In the genomic region with DNA sequence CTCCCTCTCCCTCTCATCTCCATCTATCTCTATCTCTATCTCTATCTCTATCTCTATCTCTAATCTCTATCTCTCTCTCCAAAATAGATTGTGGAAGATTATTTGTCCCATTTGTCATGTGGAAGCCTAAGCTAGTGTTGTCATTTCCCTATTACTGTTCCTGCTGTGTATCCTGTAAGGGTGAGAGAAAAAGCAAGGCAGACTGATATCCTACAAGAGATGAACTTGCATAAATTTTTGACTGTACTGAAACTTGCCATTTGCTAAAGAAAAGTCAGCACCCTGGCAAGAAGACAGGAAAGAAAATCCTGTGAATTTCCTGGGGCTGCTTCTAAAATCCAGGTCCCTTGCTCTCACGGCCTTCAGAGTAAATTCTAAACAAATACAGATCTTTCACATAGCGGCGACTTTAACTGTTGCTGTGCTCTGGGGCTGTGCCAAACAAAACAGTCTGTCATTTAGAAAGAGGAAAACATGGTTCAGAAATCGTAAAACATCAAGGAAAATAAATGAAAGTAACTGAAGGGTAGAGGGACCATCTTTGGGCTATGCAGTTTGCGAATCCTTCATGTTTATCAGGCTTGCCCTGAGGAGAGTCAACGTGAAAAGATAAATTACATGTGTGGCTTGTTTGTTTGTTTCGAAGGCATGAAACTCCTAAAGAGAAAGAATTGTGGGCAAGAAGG, we compare ENCODE assay signal across 15 mouse cellular contexts.
DNase-seq lines count a peak whose midpoint lies in the region; ATAC-seq and TF ChIP-seq lines count a peak whose summit lies in the region.
"Had no signal": no experiment of that assay in that cellular context is flagged by ENCODE, and none has a peak within 500 bp of the region (broad histone marks: within the 10 kb centered on the region; RNA-seq: fewer than 3 reads in every experiment).

No protein-coding gene starts in this region.

- peak; percentile 16 for DNase-seq in forebrain, embryonic 14.5 days (ENCODE audit: low spot score)
- peak; percentile 14 for DNase-seq in midbrain, postnatal 0 days (ENCODE audit: low spot score)
- no peak for DNase-seq in left cerebral cortex, adult 18-20 months (ENCODE audit: low spot score in 2 of 2)
- DNase-seq: gastrocnemius, postnatal 10 days; right cerebral cortex, postnatal 14 days; thymus, postnatal 4 days had no signal

- H3K4me3 ChIP-seq in forebrain, embryonic 14.5 days (ENCODE audit: low read depth, low read length), result no peak overlapping the region
- H3K4me3 ChIP-seq in forebrain, embryonic 13.5 days, result no peak overlapping the region
- H3K4me3 ChIP-seq in midbrain, postnatal 0 days (ENCODE audit: low read depth, low read length), result no peak overlapping the region
- H3K4me3 ChIP-seq in midbrain, embryonic 16.5 days (ENCODE audit: low read depth, low read length), result no peak overlapping the region
- H3K4me3 ChIP-seq in kidney, embryonic 16.5 days (ENCODE audit: low read length), result no peak overlapping the region
- no peak overlapping the region for H3K4me3 ChIP-seq in myocyte
- H3K4me3 ChIP-seq: layer of hippocampus, adult 2 months; limb, embryonic 13.5 days; neural tube, embryonic 13.5 days had no signal

- no peak for TF ChIP-seq CTCF in midbrain, postnatal 0 days (IDR thresholded peaks at IDR 0.05)

- no peaks in the 10 kb centered on the region for H3K4me1 ChIP-seq in forebrain, embryonic 14.5 days (ENCODE audit: control insufficient read depth, insufficient read depth, low read length)
- H3K4me1 ChIP-seq in forebrain, embryonic 13.5 days, result no peaks in the 10 kb centered on the region
- no peaks in the 10 kb centered on the region for H3K4me1 ChIP-seq in midbrain, postnatal 0 days (ENCODE audit: insufficient read depth, low read length)
- no peaks in the 10 kb centered on the region for H3K4me1 ChIP-seq in midbrain, embryonic 16.5 days (ENCODE audit: control insufficient read depth, insufficient read depth, low read length)
- 0 out of 2 replicates have a peak, but pooled peaks cover 3% of the 10 kb centered on the region for H3K4me1 ChIP-seq in kidney, embryonic 16.5 days (ENCODE audit: insufficient read depth, low read length)
- H3K4me1 ChIP-seq: neural tube, embryonic 13.5 days had no signal

- H3K9me3 ChIP-seq in forebrain, embryonic 14.5 days (replicated peaks; ENCODE audit: control insufficient read depth, low read length), result no peaks in the 10 kb centered on the region
- H3K9me3 ChIP-seq in forebrain, embryonic 13.5 days (replicated peaks), result no peaks in the 10 kb centered on the region
- H3K9me3 ChIP-seq in midbrain, postnatal 0 days (ENCODE audit: low read length), result no peaks in the 10 kb centered on the region
- 0 out of 2 replicates have a peak, but pooled peaks cover 3% of the 10 kb centered on the region for H3K9me3 ChIP-seq in midbrain, embryonic 16.5 days (replicated peaks; ENCODE audit: control insufficient read depth, low read length, poor library complexity, severe bottlenecking)
- H3K9me3 ChIP-seq in kidney, embryonic 16.5 days (ENCODE audit: low read length), result no peaks in the 10 kb centered on the region
- H3K9me3 ChIP-seq: limb, embryonic 13.5 days; neural tube, embryonic 13.5 days had no signal

- H3ac ChIP-seq in myocyte (ENCODE audit: control insufficient read depth, insufficient read length), result no peak overlapping the region

- ATAC-seq in forebrain, embryonic 14.5 days, result no peak
- no peak for ATAC-seq in forebrain, embryonic 13.5 days
- no peak for ATAC-seq in midbrain, postnatal 0 days (ENCODE audit: low FRiP score)
- no peak for ATAC-seq in midbrain, embryonic 16.5 days
- ATAC-seq in kidney, embryonic 16.5 days (ENCODE audit: low FRiP score, low TSS enrichment), result peak; percentile 65
- no peak for ATAC-seq in frontal cortex, adult (ENCODE audit: low TSS enrichment)
- ATAC-seq: hindbrain, postnatal 0 days had no signal

- no peak overlapping the region for H3K9ac ChIP-seq in forebrain, embryonic 14.5 days (ENCODE audit: low read length)
- H3K9ac ChIP-seq in forebrain, embryonic 13.5 days, result no peak overlapping the region
- H3K9ac ChIP-seq in midbrain, postnatal 0 days (replicated peaks; ENCODE audit: low read length, poor library complexity, severe bottlenecking), result no peak overlapping the region
- no peak overlapping the region for H3K9ac ChIP-seq in midbrain, embryonic 16.5 days (ENCODE audit: low read depth, low read length)
- no peak overlapping the region for H3K9ac ChIP-seq in kidney, embryonic 16.5 days (replicated peaks; ENCODE audit: low read length)
- H3K9ac ChIP-seq: limb, embryonic 13.5 days; neural tube, embryonic 13.5 days had no signal

- H3K36me3 ChIP-seq in forebrain, embryonic 14.5 days (ENCODE audit: control insufficient read depth, insufficient read depth, low read length), result no peaks in the 10 kb centered on the region
- H3K36me3 ChIP-seq in forebrain, embryonic 13.5 days (ENCODE audit: poor library complexity, severe bottlenecking), result no peaks in the 10 kb centered on the region
- no peaks in the 10 kb centered on the region for H3K36me3 ChIP-seq in midbrain, postnatal 0 days (ENCODE audit: insufficient read depth, low read length)
- H3K36me3 ChIP-seq in midbrain, embryonic 16.5 days (ENCODE audit: control insufficient read depth, insufficient read depth, low read length), result no peaks in the 10 kb centered on the region
- no peaks in the 10 kb centered on the region for H3K36me3 ChIP-seq in kidney, embryonic 16.5 days (ENCODE audit: insufficient read depth, low read length)
- H3K36me3 ChIP-seq in myocyte (ENCODE audit: control insufficient read depth, insufficient read depth), result no peaks in the 10 kb centered on the region
- H3K36me3 ChIP-seq: limb, embryonic 13.5 days; neural tube, embryonic 13.5 days had no signal

- H3K27me3 ChIP-seq in forebrain, embryonic 14.5 days (replicated peaks; ENCODE audit: control insufficient read depth, insufficient read depth, low read length), result no peaks in the 10 kb centered on the region
- no peaks in the 10 kb centered on the region for H3K27me3 ChIP-seq in forebrain, embryonic 13.5 days
- H3K27me3 ChIP-seq in midbrain, postnatal 0 days (ENCODE audit: insufficient read depth, low read length), result no peaks in the 10 kb centered on the region
- H3K27me3 ChIP-seq in midbrain, embryonic 16.5 days (ENCODE audit: control insufficient read depth, insufficient read depth, low read depth, low read length), result no peaks in the 10 kb centered on the region
- H3K27me3 ChIP-seq in kidney, embryonic 16.5 days (ENCODE audit: insufficient read depth, low read length), result no peaks in the 10 kb centered on the region
- no peaks in the 10 kb centered on the region for H3K27me3 ChIP-seq in myocyte (ENCODE audit: control insufficient read depth, insufficient read depth, insufficient read length)
- H3K27me3 ChIP-seq: limb, embryonic 13.5 days; neural tube, embryonic 13.5 days had no signal

- no peak overlapping the region for H3K4me2 ChIP-seq in forebrain, embryonic 14.5 days (ENCODE audit: low read length)
- no peak overlapping the region for H3K4me2 ChIP-seq in forebrain, embryonic 13.5 days
- no peak overlapping the region for H3K4me2 ChIP-seq in midbrain, postnatal 0 days (ENCODE audit: low read depth, low read length, poor library complexity, severe bottlenecking)
- no peak overlapping the region for H3K4me2 ChIP-seq in midbrain, embryonic 16.5 days (ENCODE audit: low read length)
- no peak overlapping the region for H3K4me2 ChIP-seq in kidney, embryonic 16.5 days (replicated peaks; ENCODE audit: low read depth, low read length)
- peak overlapping the region; percentile 30 for H3K4me2 ChIP-seq in myocyte (ENCODE audit: low read depth)
- H3K4me2 ChIP-seq: limb, embryonic 13.5 days; neural tube, embryonic 13.5 days had no signal

- no peaks in the 10 kb centered on the region for H3K79me2 ChIP-seq in myocyte (ENCODE audit: control insufficient read depth, insufficient read depth)

- no peak for TF ChIP-seq POLR2A in myocyte (IDR thresholded peaks at IDR 0.05; ENCODE audit: insufficient read length, low read depth)

- H3K27ac ChIP-seq in forebrain, embryonic 14.5 days (ENCODE audit: low read depth, low read length), result no peak overlapping the region
- no peak overlapping the region for H3K27ac ChIP-seq in forebrain, embryonic 13.5 days
- no peak overlapping the region for H3K27ac ChIP-seq in midbrain, postnatal 0 days (ENCODE audit: low read depth, low read length)
- H3K27ac ChIP-seq in midbrain, embryonic 16.5 days (ENCODE audit: low read length), result no peak overlapping the region
- H3K27ac ChIP-seq in kidney, embryonic 16.5 days (ENCODE audit: low read length), result peak overlapping the region; percentile 14; the same call in 1 of the 2 replicates
- H3K27ac ChIP-seq: hindbrain, postnatal 0 days; layer of hippocampus, adult 2 months; limb, embryonic 13.5 days; neural tube, embryonic 13.5 days had no signal

- 81% methylated on average over 7 of the region's 7 CpGs for WGBS in forebrain, embryonic 14.5 days
- 85% methylated on average over 7 of the region's 7 CpGs for WGBS in forebrain, embryonic 13.5 days
- 74% methylated on average over 7 of the region's 7 CpGs for WGBS in midbrain, postnatal 0 days
- 76% methylated on average over 7 of the region's 7 CpGs for WGBS in midbrain, embryonic 16.5 days
- 35% methylated on average over 7 of the region's 7 CpGs for WGBS in kidney, embryonic 16.5 days

TF ChIP-seq in myocyte, 11 proteins besides CTCF, POLR2A, EP300 and RAD21:
- no peak for TF ChIP-seq USF1 (IDR thresholded peaks at IDR 0.05; ENCODE audit: low read depth)
- no peak for TF ChIP-seq CEBPB (IDR thresholded peaks at IDR 0.05; ENCODE audit: insufficient read depth, poor library complexity, severe bottlenecking)
- TF ChIP-seq SRF (IDR thresholded peaks at IDR 0.05; ENCODE audit: control insufficient read depth, insufficient read length, low read depth), result no peak
- no peak for TF ChIP-seq REST (IDR thresholded peaks at IDR 0.05; ENCODE audit: insufficient read depth, insufficient read length)
- no peak for TF ChIP-seq POLR2AphosphoS2 (IDR thresholded peaks at IDR 0.05; ENCODE audit: insufficient read length, low read depth)
- TF ChIP-seq MAX (IDR thresholded peaks at IDR 0.05; ENCODE audit: low read depth), result no peak
- no peak for TF ChIP-seq MYOG (IDR thresholded peaks at IDR 0.05; ENCODE audit: control insufficient read depth in 1 of 3, insufficient read depth in 1 of 3, insufficient read length in 2 of 3, low read depth in 2 of 3)
- TF ChIP-seq TCF3 (IDR thresholded peaks at IDR 0.05; ENCODE audit: insufficient read length, low read depth), result no peak
- TF ChIP-seq MYOD1 (IDR thresholded peaks at IDR 0.05; ENCODE audit: control insufficient read depth in 1 of 3, insufficient read length in 2 of 3, low read depth in 2 of 3), result no peak
- TF ChIP-seq TCF12 (IDR thresholded peaks at IDR 0.05; ENCODE audit: insufficient read depth, poor library complexity, severe bottlenecking), result no peak
- TF ChIP-seq E2F4 (IDR thresholded peaks at IDR 0.05; ENCODE audit: insufficient read depth), result no peak

Comparison
In these comparisons a context has a peak if more than half of its experiments do, and no peak if none do; other contexts are left out.
1. DNase-seq: peak in forebrain, embryonic 14.5 days (single experiment) and midbrain, postnatal 0 days (single experiment); none in left cerebral cortex, adult 18-20 months (0 of 2).